Mouse (Mus musculus) heart, adult 9 months (tissue): ENCODE measurements at regions not wholly inside any gene's neighbourhood (a gene's known extent, or its start where the extent isn't known, plus 50 kb on each side); places are given as distances from the start of the nearest gene placed in this dataset.

Source experiments
- DNase-seq, 2 experiments: peaks; one replicate each; pipeline ENCODE4 v3.0.0; 2022; ENCODE audit warnings: low spot score in 2 of 2

DNA sequence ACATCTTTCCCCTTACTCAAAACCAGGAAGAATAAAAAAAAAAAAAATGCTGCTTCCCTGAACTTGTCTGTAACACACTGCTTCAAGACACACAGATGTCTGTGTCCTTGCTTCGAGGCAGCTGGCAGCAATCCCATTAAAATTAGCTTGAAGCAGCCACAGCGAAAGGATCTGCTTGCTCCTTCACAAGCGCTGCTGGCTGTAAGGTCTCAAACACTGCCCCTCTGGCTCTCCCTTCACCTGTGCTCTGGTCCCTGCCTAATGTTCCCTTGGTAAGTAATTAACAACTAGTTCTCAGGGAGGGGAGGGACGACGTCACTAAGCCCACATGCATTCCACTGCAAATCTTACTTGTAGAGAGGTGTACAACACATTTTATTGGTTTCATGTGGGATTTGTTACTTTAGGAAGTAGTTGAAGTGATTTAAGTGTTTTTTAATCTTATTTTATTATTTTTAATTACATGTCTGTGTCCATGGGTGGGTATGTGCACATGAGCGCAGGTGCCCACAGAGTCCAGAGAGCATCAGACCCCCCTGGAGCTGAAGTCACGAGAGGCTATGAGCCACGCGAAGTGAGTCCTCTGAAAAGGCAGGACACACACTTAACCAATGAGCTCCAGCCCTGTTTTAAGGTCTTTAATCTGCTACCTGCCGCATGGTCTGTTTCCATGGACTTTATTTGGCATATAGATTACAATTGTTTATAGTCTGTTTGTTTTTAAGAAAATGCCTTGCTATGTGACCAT lies 61.1 kb upstream of the Cers6 start:
- no peak for DNase-seq

DNA sequence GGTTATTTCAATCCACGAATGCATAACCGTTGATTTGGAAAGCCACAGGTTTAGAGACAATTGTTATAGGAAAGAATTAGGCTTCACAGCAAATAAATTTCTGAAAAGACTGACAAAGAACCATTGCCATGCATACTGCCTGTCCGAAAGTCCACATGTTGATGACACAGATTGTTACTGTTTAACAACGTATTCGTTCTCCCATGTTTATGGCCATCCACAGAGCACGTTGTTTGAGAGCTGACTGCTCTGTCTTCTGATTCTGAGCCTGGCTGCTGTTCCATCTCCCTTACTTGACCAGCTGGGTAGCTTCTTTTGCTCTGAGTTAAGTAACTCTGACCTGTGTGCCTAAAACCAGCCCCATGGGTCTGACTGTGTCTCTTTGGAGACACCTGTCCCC lies 57.1 kb upstream of the Cers6 start:
- DNase-seq: no peak

DNA sequence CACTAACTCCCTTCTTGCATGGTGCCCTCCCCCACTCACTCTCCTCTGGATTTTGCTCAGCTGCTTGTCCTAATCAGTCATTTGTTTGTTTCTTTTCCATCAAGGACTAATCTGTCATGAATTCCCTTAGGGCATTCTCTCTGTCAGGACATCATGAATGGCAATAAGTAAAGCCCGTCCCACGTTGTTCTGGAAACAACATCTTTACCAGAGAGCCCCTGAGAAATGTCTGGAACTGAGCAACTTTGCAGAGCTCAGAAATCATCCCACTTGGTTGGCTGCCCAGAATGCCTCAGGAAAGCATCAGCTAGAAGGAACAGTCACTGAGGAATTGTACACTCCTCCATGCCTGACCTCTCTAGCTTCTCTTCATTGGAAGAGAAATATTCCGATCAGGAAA lies 55.4 kb upstream of the Cers6 start:
- DNase-seq: peak; percentile 50 to 57

DNA sequence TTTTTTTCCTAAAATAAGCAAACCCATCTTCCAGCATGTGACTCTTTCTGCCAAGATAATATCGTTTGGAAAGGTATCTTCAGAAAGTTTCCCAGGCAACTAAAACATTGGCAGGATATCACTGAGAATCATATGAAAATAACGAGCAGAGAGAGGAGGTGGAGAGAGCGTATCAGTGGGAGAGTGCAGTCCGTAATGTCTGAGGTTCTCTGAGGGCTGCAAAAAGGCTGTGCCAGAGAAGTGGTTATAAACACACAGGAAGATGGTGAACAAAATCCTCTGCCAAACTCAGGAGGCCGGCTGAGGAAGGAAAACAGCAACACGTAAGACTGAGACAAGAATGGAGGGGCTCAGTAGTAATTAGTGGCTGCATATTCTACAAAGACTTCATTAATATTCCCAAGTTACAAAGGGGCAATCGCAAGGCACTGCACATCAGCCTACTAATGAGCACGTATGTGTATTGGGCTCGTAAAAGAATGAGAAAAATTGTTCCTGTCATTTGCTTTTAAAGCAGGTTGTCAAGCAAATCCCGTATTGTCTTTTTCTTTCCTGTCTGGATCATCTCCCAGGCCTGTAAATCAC lies 54.8 kb upstream of the Cers6 start:
- DNase-seq: no peak
